Mouse (Mus musculus) E14TG2a.4 (cell line): ENCODE data around the gene Slc6a6.

Experiments used
- CTCF ChIP-seq: conservative IDR thresholded peaks from 2 replicates; pipeline ENCODE4 v1.5.1; 2014; ENCODE audit warnings: low read length
- NANOG ChIP-seq: IDR thresholded peaks from 2 replicates; pipeline ENCODE4 v1.6.1; 2014; ENCODE audit warnings: borderline replicate concordance, low read length, mixed read lengths
- POU5F1 ChIP-seq: IDR thresholded peaks from 2 replicates; pipeline ENCODE4 v1.6.1; 2014; ENCODE audit warnings: low read length, borderline replicate concordance

DNA sequence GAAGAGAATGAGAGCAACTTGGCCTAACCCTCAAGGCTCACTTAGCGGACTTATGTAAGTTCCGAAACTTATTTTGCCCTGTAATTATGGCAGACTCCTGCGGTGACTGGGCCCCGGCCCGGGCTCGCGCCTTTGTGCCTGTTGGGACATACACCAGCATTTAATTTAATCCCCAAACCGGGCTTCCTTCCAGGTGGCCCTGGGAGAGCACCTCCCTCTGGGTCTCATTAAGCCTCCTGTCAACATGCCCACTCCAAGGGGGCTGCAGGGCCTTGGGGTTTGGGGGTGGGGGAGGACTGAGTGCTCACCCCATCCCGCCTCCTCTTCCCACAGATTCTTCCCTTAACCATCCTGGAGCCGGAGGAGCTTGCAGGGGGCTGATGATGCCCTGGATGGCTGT, 37.8 kb upstream of the Slc6a6 start:
- no peak for TF ChIP-seq CTCF
- no peak for TF ChIP-seq NANOG
- no peak for TF ChIP-seq POU5F1
